Mouse (Mus musculus) right cerebral cortex, adult 18-20 months (tissue): Measurements from ENCODE around the gene Mllt10.
A peak's percentile ranks its signal among the peaks of the same experiment; 100 is the strongest.

Experiments
- DNase-seq: peaks from one replicate; pipeline ENCODE4 v3.0.0; 2022; ENCODE audit warnings: mixed read lengths

Mllt10 gene

DNA sequence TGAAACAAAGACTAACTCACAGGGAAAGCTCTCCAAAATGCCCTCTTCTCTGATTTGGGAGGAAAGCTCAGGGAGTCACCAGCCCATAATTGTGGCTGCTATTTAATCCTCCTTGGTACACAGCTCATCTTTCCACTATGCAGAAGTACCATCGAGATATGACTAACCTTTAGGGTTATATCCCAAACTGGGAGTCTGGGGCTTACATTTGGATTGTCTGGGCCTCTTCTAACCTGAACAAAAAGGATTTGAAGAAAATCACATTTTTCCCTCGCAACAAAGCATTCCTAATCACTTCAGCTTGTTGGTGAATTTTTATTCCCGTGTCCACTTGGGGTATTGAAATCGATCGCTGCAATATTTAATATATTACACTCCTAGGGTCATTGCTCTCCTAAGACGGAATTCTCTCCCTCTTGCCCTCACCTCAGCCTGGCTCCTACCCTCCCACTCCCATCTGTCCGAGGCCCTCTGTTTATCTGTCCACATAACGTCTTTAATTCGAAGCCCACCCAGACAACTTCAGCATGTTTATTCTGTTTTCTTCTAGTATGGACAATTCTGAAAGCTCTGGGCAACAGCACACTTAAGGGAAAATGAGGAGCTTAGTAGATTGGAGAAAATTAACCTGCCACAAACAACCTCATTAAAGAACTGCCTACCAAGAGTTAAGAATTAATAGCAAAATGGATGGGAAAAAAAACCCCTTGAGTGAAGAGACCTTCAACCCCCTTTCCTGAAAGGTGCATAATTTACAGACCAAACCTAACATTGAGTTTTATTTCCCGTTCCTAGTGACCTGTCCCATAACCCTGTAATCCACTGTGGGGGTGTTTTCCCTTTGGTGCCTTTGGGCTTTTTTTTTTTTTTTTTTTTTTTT is 20.4 kb upstream of the Mllt10 start:
- DNase-seq: no peak

DNA sequence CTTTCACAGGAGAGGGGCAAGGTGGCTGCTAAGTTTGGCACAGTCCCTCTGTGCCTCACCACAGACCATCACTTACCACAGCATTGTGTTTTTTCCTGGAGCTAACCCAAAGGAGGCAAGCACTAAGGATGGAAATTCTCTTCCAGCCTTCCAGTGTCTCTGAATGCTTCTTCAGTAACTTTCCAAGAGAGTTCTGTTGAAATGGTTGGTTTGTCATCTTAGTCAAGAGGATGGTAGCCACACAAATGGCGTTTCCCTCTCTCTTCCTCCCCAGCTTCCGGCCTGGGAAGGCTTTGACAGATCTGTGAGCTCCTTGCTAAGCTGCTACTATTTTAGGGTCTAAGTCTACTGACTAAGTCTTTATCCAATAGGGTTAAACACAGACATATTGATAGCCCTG is 17.5 kb upstream of the Mllt10 start, which contains the start of gene A930004D18Rik:
Gene A930004D18Rik (minus strand): TSS at position 247 of the 400 bp plus-strand sequence.
- no peak for DNase-seq

DNA sequence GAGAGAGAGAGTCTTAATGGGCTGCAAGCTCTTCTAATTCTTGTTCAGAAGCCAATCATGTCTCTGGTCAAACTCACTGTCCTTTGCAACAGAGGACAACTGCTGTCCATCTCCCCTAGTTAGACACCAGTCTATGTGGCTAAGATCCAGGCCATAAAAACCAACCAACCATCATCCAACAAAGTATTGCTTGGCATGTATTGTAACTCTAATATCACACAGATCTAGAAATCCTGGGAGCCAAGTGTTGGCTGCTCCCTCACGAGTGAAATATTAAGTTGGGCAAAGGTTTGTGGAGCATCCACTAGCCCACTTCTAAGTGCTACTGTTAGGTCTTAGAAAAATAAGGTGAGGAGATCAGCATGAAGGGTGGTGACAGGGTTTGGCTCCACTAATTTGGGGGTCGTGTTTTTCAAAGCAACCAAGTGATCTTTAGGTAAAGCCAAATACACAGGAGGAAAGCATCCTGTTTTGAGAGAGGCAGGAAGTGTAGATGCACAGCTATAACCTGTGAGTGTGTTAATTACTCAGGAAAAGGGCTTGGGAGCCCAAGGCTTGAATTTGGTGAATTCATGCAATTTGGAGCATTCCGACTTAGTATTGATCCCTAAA is 16.8 kb upstream of the Mllt10 start:
- DNase-seq: no peak

DNA sequence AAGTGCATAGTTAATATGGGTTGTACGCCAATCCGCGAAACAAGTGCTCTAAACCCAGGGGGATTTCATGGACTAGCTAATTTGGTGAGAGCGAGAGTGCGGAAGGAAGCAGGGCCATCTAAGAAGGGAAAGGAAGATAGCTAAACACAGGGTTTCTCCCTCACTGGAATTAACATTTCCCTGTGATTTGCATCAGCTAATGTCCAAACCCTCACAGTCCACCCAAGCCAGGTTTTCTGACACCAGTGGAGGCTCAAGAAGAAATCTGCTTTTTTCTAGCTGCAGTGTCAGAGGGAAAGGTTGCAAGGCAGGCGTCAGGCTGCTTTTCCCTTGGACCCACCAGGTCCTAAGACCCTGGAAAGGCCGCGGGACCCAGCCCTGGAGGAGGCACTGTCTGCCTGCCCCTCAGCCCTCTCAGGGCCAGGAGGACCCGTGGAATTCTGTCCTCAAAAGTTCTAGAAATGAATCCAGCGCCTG is 16.1 kb upstream of the Mllt10 start:
- DNase-seq: no peak

DNA sequence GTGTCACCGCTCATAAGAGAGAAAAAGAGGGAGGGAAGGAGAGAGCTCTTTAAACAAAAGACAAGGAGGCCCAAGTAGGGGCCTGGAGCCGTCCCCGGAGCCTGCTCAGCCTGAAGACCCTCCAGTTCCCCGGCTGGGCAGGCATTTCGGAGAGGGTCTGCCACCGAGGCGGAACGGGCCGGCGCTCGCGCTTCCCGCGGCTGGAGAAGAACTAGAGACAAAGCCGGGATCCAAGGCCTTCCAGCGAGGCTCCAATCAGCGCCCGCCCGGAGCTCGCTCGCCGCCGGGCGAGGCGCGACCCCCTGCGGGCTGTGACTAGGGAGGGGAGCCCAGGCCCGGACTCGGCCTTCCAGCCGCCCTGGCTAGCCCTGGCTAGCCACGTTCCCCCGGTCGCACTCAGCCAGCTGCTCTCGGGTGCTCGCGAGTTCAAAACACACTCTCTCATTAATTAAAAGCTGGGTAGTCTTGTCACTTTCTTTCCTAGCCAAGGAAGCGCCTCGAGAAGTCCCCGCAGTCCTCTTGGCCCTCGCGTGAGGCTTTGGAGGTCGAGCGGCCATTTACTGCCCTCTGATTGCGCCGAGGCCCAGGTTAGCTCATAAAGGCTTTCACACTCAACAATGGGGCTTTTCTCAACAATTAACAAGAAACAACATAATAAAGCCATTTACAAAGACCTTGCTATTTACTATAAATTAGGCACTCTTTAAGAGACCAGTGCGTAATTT is 15.3 kb upstream of the Mllt10 start:
- no peak for DNase-seq

DNA sequence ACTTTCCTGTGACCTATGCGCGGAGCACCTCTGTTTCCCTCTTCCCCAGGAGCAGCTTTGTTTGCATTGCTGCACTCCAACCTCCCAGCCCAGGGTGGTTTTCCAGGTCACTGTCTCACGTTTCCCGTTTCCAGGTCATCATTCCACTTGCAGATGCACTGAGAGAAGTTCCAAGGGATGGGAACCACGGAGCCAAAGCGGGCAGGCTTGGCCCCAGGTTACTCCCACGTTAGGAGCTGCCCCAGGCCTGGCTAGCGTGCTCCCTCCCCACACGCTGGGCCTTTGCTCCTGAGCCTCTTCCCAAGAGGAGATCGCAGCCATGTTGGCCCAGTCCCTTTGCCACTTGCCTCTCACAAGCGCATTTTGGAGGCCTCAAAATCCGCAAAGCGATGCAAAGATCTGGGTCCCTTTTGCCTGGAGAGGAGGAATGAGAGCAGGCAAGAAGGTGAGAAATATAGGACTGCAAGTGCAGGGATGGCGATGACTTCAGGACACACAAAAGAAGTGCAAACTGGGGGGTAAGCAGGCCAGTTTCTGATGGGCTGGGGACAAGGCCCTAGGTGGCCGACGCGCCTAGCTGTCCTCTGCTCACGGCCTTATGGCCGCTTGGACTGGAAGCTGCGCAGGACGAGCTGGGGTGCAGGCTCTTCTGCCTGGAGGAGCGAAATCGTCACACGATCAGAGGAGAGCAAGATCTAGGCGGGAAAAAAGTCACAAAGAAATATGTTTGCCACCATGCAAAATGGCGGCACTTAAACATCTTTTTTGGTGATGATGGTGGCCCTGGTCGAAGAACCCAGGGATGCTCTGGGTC is 14.5 kb upstream of the Mllt10 start:
- DNase-seq: no peak

DNA sequence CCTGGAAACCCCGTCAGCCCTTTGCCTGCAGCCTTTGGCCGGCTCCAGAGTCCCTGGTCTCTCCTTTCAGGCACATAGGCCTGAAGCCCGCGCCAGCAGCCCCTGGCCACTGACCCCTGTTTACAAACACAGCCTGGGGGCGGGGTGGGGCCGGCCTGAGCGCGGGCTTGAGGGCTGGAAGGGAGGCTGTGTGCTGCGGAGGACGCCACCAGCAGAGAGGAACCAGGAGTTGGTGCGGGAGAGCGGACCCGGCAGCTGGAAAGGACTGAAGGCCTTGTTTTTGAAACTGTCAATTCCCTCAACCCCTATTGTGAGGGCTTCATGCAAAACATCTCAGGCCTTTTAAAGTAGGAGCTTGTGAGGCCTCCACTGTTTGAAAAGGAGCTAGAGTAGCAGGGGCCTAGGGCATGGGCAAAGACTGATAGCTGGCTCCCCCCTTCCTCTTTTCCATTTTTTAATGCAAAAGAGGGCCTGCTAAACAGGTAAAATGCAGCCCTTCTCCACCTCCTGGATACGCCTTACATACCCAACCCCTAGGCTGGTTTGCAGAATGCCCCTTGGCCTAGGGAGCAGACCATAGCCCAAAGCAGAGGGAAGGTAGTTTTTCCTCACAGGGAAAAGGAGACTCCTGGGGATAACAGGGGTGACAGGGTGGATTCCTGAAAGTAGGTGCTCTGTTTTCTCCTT is 13.7 kb upstream of the Mllt10 start:
- no peak for DNase-seq

DNA sequence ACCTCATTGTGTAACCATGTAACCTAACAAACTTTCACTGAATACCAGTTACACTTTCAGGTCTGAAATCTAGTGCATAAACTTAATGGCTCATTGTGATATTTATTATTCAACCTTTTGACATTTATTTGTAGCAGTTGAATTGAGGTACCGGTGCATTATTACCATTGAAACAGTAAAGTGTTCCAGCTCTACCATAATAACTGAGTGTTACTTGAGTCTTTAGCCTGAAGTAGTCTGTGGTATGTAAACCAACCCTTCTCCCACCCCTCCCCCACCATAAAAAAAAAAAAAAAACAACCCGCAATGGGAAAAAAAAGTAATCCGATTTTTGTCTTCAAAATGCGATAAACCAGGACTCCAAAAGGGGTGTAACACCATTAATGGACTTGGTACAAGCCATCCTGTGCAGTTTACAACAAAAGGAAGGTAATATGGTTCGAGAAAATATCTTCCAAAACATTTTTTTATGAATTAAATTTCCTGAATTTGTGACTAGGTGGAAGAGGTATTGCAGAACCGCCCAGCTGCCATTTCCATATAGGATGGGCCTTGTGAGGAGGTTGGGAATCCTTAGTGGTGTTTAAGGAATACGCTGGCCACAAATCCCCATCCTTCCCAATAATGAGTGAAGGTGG is 9.8 kb upstream of the Mllt10 start:
- DNase-seq: no peak

DNA sequence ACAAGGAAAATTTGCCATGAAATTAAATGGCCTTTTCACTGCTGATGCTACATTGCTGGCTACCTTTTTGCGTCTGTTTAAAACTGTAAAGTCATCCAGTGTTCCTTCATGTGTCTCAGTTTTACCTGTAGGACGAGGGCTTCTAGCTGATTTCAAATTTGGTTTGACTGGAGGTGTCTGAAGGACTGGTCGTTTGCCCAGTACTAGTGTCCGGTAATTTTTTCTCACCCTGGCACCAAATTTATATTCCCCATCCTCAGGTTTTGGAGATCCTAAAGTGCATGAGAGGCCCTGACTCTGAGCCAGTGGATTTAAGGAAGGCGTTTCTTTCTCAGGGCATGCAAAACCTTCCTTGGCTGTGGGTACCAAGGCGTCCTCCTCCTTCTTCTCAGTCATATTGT is 9.3 kb upstream of the Mllt10 start:
- no peak for DNase-seq

DNA sequence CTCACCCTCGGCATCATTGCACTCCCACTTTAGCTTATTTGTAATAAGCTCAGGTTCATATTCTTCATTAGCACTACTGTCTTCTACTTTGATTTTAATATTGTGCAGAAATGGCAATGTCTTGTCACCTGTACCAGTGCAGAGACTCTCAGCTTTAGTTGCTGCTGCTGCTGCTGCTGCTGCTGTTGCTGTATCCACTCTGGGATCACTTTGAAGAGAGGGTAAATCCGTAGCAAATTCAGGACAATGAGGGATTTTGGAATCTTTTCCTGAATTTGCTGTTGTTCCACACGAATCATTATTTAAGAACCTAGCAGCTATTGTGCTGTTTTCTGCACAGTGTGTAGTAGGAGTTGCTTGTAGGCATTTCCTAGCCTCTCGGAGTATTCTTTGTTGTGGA is 8.9 kb upstream of the Mllt10 start:
- no peak for DNase-seq

DNA sequence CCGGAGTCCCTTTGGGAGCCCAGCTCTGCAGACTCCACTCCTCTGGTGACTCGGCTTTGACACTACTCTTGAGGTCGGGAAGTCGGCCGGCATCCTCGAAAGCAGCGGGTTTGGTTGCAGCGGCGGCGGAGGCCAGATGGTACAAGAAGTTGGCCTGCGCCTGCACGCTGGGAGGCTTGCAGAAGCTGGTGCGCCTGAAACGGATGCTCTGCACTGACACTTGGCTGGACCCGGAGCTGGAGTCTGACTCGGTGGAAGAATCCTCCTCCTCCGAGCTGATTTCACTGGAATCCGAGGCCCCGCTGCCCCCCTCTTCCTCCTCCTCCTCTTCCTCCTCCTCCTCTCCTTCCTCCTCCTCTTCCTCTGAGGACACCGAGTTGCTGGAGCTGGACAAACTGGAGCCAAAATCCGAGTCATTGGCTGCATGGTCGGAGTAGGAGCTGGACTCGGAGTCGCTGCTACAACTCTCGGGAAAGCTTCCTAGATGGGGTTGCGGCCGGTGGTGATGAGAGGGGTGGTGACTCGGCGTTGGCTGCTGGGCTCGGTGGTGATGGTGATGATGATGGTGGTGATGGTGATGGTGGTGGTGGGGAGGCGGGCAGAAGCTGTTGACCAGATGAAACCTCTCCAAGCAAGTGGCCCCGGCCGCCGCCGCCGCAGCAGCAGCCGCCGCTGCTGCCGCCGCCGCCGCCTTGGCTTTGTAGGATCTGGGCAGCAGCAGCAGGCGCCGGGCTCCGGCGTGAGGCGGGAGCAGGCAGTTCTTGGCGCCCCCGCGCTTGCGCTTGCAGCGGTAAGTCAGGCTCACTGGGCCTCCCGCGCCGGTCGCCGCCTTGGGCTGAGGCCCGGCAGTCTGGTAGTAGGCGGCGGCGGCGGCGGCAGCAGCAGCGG is 8.0 kb upstream of the Mllt10 start:
- DNase-seq: peak; percentile 79

DNA sequence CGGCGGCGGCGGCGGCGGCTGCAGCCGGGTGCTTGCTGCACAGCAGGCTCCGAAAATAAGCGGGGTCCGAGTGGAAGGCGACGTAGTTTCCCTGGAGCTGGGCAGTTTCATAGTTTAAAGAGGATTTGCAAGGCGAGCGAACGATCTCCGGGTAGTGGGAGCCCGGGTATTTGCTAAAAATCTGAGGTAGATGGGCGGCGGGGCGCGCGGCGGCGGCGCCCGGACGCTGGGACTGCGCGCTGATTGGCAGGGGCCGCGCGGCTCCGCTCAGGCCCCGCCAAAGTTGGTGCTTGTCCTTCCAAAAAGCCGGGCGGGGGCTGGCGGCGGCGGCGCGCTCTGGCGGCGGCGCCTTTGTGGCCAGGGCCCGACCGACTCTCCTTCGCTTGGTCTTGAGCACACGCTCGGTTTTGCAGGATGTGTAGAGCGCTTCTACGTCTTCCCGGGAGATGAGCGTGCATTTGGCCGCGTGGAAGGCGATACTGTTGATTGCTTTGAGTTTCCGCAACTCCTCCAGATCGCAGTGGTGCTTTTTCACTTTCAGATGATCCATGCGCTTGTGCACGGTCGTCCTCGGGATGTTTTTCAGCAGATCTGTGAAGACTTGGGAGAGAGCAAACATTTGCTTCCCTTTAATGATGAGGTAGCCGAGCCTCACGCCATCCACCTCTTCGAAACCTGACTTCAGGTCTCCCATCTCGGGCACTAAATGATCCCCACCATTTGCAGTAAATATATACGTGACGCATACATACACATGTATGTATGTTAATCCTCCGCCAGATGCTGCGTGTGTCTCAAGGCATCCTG is 7.2 kb upstream of the Mllt10 start:
- DNase-seq: peak; percentile 67

DNA sequence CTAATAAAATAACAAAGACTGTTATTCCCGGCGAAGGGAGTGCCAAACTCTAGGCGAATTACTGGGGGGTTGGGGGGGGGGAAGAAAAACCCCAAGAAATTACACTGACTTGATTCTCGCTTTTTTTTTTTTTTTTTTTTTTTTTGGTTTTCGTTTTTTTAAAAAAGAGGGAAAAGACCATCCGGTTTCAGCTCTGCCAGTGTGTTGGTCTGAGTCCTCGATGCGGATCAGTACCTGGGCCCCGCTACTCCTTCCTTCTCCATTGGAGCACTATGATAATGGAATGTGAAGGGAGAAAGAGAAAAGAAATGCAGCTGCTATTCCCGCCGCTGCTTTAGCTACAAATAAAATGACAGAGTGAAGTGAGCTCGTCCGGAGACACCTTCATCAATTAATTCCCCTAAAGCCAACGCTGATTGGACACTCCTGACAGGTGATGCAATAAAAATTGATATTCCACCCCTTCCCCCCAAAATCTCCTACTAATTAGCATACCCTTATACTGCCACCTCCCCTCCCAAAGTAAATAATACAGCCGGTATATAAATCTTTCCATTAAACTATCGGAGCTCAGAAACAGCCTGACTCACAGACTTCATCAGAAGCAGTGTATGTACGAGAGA is 6.5 kb upstream of the Mllt10 start, which contains the start of gene Skida1:
Gene Skida1 (minus strand): TSS at position 599 of the 623 bp plus-strand sequence.
- no peak for DNase-seq

DNA sequence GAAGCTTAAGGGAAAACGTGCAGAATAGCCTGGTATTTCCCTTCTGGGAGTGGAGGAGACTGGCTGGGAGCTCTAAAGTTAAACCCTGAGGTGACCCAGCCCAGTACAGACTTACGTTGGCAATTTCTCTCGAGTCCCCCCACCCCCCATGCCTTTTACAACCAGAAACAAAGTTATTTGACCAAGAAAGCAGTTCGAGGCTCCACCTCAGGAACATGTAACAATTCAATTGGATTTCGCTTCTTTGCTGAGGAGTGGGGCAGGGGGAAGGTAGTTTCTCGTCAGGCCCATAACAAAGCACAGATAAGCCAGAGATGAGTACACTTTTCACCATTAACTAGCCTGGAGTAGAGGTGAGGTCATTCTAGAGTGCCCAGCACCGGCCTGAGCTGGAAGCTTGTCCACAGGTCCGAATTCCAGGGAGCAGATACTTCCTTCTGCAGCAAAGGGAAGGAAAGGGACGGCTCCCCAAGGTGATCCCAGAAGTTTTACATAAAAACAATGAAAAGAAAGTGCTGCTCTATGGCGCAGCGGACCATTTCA is 5.7 kb upstream of the Mllt10 start:
- no peak for DNase-seq

DNA sequence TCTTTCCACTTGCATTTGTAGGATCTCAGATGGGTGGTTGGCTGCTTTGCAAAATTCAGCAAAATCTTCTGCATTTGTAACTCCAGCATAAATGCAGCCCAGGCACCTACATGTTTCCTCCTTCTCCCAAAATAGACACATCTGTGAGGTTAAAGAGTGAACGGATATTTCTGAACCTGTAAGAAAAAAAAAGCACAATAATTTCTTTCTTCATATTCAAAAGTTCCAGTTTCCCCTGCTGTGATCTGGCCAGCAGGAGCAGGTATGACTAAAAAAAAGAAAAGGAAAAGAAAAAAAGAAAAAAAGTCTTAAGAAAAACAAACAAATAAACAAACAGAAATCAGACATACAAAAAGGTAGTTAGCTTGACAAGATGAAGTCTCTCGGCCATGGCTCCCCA is 5.0 kb upstream of the Mllt10 start:
- no peak for DNase-seq

DNA sequence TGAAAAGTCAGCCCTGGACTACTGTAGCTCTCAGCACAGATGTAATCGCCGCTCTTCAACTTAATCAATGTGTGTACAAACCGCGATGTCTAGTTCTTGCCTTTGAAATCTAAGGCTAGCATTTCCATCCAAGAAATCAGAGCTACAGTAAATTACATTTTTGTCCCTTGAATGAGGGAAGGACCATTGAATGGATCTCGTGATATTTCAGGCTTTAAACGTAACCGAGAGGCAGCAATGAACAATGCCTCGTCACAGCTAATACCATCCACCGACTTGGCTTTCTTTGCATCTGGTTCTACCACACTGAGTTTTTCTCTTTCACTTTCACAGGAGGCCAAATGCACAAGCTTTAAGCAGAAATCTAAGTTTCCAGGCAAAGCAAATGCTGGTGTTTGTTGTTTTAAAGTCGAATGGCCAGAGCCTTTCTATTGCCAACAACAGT is 4.5 kb upstream of the Mllt10 start:
- no peak for DNase-seq

DNA sequence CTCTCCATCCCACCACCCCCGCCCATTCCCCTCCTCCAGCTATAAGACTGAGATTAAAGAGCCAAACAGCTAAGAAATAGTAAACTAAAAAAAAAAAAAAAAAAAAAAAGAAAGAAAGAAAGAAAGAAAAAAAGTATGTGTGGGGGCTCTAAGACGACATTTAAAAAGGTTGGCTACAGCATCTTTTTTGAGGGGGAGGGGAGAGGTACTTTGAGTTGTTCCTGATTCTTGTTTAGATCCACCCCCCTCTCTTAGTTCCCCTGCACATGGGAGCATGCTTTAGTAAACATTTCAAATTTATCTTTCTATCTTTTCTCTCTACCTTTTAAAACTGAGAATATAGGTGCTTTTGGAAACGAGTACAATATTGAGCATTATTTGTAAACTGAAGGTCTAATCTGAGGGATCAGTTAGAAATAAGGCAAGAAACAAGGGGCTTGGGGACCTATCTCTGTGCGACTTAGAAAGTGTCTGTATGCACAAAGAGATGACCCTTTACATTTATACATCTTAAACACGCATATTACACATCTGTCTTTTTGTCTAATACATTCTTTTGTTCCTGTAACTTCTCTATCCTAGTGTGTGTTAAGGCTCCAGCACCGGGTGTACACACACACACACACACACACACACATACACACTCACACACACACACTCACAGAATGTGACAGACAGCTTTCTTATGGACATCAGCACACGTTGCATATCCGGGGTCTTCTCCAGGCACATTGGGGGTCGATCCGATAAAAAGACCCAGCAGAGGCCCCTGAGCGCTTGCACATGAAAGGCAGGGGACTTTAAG is 3.8 kb upstream of the Mllt10 start:
- no peak for DNase-seq

DNA sequence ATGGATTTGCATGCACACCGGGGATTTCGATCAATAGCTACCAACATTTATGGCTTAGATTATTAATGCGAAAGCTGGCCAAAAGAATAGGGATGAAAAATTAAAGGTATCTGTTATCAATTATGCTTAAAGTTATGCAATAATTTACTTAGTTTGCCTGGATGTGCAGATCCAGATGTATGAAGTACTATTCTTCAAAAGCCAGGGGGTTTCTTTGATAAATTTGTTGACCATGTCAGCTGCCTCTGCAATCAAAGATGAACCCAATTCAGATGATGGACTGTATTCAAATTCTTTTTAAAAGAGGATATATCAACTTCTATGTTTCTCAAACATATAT is 3.2 kb upstream of the Mllt10 start:
- DNase-seq: no peak
